Mouse (Mus musculus) lung, postnatal 0 days (tissue): ENCODE results near the gene Vnn1.

Experiments
- CTCF ChIP-seq: IDR thresholded peaks from 2 replicates; pipeline ENCODE4 v1.5.1; 2016; ENCODE audit warnings: antibody characterized with exemption, mild to moderate bottlenecking
- EP300 ChIP-seq: IDR thresholded peaks from 2 replicates; pipeline ENCODE4 v1.6.1; 2016; ENCODE audit warnings: antibody characterized with exemption, mild to moderate bottlenecking, control low read depth

DNA sequence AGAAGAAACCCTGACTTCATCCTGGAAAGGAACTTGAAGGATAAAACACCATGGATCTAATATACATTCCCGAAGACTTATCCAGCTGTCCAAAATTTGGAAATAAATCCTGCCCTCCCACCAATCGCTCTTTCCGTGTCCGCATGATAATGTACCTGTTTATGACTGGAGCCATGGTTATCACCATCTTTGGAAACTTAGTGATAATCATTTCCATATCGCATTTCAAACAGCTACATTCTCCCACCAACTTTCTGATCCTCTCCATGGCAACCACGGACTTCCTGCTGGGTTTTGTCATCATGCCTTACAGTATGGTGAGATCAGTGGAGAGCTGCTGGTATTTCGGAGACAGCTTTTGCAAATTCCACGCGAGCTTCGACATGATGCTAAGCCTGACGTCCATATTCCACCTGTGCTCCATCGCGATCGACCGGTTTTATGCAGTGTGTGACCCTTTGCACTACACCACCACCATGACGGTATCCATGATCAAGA is 55.1 kb downstream of the Vnn1 start, which contains the start of gene Taar3:
- no peak for TF ChIP-seq CTCF
- no peak for TF ChIP-seq EP300
